Mouse (Mus musculus): ENCODE results near the gene Bahcc1. TPM values are rescaled to one million over a fixed set of nuclear protein-coding genes. Genes with fewer than 3 reads are reported as not detected.

Bahcc1 gene
- polyA plus RNA-seq, 1 experiment = 10.1 TPM

DNA sequence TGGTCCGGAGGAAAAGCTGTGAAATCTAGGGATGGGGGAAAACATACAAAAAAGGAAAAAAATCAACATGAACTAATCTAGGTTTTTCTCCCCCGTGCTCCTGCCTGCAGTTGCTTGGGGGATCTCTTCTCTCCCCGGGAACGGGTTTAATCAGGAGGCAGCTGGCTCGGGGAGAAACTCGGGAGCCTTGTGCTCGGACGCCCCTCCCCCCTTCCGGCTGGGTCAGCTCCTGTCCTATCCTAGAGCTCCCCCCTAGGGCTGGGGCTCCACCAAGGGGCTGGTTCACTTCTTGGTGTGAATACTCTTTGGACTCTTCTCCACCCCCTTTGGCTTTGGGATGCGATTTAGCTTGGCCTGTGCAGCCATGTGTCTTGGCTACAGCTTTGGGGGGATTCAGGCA is 7.5 kb downstream of the Bahcc1 start:
- H3K4me1 ChIP-seq (ENCODE audit: control insufficient read depth, insufficient read depth, low read length) = peaks cover 6% of the 10 kb centered on the region; the same call in 1 of the 2 replicates
- H3K27ac ChIP-seq (ENCODE audit: insufficient read depth, low read length) = 0 out of 2 replicates have a peak overlapping the region, but pooled peaks have one; percentile 48
- TF ChIP-seq CTCF (IDR thresholded peaks at IDR 0.05; ENCODE audit: extremely low read depth, insufficient read depth, low read length) (no peak), POLR2A (IDR thresholded peaks at IDR 0.05; ENCODE audit: extremely low read depth, insufficient read depth, low read length) (0 out of 2 replicates have a peak, but pooled peaks have one; percentile 37)
- peak overlapping the region; percentile 33 for H3K4me3 ChIP-seq (ENCODE audit: insufficient read depth, low read length)

DNA sequence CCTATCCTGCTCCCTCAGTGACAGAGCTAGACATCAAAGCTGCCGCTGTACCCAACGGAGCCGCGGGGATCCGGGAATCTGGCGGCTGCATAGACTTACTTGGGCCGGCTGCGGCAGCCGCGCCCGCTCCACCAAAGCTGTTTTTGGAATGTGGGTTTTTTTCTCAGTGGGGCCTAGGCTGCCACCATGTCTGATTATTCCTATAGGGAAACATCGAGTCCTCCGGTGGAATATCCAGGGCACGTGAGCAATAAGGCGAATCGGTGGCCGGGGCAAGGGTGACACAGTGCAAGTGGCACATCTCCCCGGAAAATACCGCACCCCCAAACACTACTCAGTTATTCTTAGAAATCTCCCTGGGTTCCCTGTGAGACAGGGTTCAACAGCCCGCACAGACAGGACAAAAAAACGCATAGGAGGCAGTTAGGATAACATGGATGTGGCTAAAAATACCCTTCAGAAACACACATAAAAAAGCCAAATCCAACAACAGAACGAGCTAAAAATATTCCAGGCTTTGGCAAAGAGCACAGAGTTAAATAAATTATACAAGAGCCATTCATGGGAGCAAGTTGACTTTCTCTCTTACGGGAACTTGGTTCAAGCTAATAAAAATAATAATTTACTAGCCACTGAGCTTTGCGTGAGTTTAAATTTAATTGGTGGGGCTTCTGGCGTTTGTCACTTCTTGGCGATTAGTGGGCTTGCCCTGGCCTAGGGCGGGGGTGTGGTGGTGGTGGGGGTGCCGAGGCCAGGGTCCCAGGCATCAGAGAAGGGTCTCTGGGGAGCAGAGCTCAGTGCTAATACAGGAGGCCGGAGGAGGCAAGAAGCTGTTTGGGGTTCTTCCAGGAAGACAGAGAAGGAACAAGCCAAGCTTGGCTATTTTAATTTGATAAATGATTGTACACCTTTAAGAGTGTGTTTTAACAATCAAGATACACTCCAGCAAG is 8.5 kb downstream of the Bahcc1 start:
- peaks cover 6% of the 10 kb centered on the region; the same call in 1 of the 2 replicates for H3K4me1 ChIP-seq (ENCODE audit: control insufficient read depth, insufficient read depth, low read length)
- no peak overlapping the region for H3K27ac ChIP-seq (ENCODE audit: insufficient read depth, low read length)
- TF ChIP-seq POLR2A (IDR thresholded peaks at IDR 0.05; ENCODE audit: extremely low read depth, insufficient read depth, low read length) = no peak
- no peak for TF ChIP-seq CTCF (IDR thresholded peaks at IDR 0.05; ENCODE audit: extremely low read depth, insufficient read depth, low read length)
- peak overlapping the region; percentile 8 for H3K4me3 ChIP-seq (ENCODE audit: insufficient read depth, low read length)

DNA sequence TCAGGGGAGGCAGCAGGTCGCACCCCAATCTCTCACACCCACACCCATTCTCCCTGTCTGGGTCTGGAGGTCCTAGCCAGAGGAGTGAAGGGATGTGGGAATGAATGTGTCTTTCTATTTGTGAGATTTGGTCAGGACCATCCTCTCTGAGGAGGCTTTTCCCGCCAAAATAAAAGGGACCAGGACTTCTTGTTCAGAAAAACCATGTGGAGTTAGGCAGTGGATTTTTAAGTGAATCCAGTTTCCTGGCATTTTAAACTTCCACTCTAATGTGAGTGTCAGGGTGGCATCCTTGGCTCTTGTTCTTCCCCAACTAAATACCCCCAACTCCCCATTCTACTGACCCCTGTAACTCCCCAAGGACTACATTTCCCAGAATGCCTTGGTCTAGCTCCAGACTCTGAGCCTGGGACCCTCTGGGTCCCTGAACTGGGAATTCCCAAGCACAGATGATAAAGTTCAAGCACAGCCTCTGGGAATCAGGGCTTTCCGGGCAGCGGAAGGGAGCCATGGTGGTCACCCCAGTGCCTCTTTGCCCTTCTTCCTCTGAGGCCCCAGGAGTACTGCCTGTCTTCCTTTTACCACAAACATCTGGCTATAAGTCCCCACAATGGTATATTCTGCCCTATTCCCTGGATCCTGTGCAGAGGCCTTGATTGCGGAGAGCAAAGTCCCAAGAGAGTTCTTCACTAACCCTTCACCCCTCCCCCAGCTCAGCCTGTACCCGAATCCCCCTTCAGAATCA is 9.4 kb downstream of the Bahcc1 start:
- Histone ChIP-seq H3K4me3 (ENCODE audit: insufficient read depth, low read length) (no peak overlapping the region), H3K27ac (ENCODE audit: insufficient read depth, low read length) (no peak overlapping the region), H3K4me1 (ENCODE audit: control insufficient read depth, insufficient read depth, low read length) (peaks cover 6% of the 10 kb centered on the region; the same call in 1 of the 2 replicates)
- no peak for TF ChIP-seq POLR2A (IDR thresholded peaks at IDR 0.05; ENCODE audit: extremely low read depth, insufficient read depth, low read length)
- no peak for TF ChIP-seq CTCF (IDR thresholded peaks at IDR 0.05; ENCODE audit: extremely low read depth, insufficient read depth, low read length)

DNA sequence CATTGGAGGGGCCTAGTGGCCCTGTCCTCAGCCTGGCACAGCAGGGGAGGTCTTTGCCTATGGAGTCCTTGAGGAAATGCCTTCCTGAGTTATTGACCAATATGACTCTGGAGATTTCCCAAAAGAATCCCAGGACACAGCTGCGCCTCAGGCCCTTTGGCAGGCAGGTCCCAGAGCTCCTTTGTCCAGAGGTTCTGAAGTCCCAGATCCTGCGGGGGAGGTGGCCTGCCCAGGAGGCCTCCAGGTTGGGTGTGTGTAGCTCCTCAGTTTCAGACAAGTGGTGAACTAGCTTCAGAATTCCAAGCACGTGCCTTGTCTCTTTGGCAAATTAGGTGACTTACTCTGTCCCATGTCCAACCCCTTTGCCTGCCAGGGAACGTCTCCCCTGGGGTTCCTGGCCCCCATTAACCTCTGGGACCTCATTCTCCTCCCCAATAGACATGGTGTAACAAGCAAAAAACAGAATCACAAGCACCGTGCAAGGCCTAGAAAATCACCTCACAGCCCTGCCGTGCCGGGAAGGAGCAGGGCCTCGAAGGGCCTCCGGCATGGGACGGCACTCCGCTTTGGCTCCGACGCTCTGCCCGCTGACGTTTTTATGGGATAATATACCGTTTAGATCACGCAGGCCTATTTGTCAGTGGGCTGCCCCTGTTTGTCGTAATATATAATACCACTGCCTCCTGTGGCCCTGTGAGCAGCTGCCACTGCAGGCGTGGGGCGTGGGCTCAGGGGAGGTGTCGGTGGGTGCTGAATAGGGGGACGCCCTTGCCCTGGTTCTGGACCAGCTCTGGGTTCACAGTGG is 10.2 kb downstream of the Bahcc1 start:
- H3K4me3 ChIP-seq (ENCODE audit: insufficient read depth, low read length) = no peak overlapping the region
- TF ChIP-seq CTCF (IDR thresholded peaks at IDR 0.05; ENCODE audit: extremely low read depth, insufficient read depth, low read length) (no peak), POLR2A (IDR thresholded peaks at IDR 0.05; ENCODE audit: extremely low read depth, insufficient read depth, low read length) (no peak)
- no peak overlapping the region for H3K27ac ChIP-seq (ENCODE audit: insufficient read depth, low read length)
- H3K4me1 ChIP-seq (ENCODE audit: control insufficient read depth, insufficient read depth, low read length) = peaks cover 6% of the 10 kb centered on the region; the same call in 1 of the 2 replicates

DNA sequence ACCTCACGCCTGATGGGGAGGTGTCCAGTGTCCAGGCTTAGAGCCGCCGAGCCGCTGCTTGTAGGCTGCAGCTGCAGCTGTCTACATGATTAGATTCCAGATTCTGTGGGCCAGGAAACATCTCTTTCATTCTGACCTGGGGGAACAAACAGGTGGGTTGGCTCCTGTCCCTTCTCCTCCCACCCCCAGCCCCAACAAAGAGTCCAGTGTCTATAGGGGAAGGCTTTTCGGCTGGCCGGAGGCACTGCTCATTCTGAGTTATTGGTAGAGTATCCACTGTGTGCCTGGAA is 10.7 kb downstream of the Bahcc1 start:
- TF ChIP-seq POLR2A (IDR thresholded peaks at IDR 0.05; ENCODE audit: extremely low read depth, insufficient read depth, low read length) = no peak
- no peak for TF ChIP-seq CTCF (IDR thresholded peaks at IDR 0.05; ENCODE audit: extremely low read depth, insufficient read depth, low read length)
- Histone ChIP-seq H3K4me3 (ENCODE audit: insufficient read depth, low read length) (no peak overlapping the region), H3K4me1 (ENCODE audit: control insufficient read depth, insufficient read depth, low read length) (peaks cover 6% of the 10 kb centered on the region; the same call in 1 of the 2 replicates), H3K27ac (ENCODE audit: insufficient read depth, low read length) (no peak overlapping the region)

DNA sequence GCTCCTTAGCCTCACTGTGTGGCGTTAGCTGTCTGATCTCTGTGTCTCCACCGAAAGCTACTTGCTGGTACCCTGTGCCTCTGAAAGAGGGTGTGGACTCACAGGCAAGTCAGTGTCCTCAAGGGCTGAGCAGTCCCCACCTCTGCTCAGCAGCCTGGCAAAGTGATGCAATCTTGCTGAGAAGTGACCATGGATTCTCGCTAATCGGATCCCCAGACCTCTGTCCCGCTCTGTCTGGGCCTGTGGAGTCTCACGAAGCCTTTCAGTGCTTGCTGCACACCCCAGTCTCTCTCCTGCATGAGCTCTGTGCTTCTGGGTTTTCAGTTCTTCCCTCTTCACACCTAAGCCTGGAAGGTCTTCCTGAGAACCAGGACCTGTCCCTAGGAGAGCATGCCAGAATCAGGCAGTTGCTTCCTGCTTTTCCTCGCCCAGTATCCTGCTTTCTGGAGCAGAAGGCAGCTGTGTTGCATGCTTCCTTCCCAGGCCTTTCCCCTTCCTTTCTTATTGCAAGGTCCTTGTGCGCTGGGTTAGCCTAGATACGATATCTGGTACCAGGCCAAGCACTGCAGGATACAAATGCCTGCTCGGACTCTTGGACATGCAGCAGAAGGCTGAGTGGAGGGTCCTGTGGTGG is 15.5 kb downstream of the Bahcc1 start:
- Histone ChIP-seq H3K27ac (ENCODE audit: insufficient read depth, low read length) (no peak overlapping the region), H3K4me3 (ENCODE audit: insufficient read depth, low read length) (no peak overlapping the region), H3K4me1 (ENCODE audit: control insufficient read depth, insufficient read depth, low read length) (no peaks in the 10 kb centered on the region)
- TF ChIP-seq POLR2A (IDR thresholded peaks at IDR 0.05; ENCODE audit: extremely low read depth, insufficient read depth, low read length) (no peak), CTCF (IDR thresholded peaks at IDR 0.05; ENCODE audit: extremely low read depth, insufficient read depth, low read length) (no peak)

DNA sequence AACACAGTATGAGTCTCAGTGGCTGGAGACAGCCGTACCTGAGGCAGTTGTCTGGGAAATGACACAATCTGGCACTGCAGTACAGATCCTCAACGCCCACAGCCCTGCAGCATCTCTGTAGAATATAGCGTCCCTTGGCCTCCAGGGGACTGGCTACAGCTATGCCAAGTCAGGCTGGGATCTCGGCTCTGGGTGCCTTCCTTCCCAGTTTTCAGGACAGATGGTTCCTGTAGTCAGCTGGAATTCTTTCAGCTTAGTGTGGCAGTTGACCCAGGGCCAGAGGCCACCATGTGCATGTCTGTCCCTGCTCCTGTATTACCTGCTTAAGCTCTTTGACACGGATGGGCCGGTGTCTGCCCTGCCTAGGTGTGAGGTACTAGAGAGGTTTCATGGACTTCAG is 16.2 kb downstream of the Bahcc1 start:
- H3K27ac ChIP-seq (ENCODE audit: insufficient read depth, low read length) = no peak overlapping the region
- H3K4me3 ChIP-seq (ENCODE audit: insufficient read depth, low read length) = no peak overlapping the region
- no peak for TF ChIP-seq POLR2A (IDR thresholded peaks at IDR 0.05; ENCODE audit: extremely low read depth, insufficient read depth, low read length)
- no peak for TF ChIP-seq CTCF (IDR thresholded peaks at IDR 0.05; ENCODE audit: extremely low read depth, insufficient read depth, low read length)
- no peaks in the 10 kb centered on the region for H3K4me1 ChIP-seq (ENCODE audit: control insufficient read depth, insufficient read depth, low read length)

DNA sequence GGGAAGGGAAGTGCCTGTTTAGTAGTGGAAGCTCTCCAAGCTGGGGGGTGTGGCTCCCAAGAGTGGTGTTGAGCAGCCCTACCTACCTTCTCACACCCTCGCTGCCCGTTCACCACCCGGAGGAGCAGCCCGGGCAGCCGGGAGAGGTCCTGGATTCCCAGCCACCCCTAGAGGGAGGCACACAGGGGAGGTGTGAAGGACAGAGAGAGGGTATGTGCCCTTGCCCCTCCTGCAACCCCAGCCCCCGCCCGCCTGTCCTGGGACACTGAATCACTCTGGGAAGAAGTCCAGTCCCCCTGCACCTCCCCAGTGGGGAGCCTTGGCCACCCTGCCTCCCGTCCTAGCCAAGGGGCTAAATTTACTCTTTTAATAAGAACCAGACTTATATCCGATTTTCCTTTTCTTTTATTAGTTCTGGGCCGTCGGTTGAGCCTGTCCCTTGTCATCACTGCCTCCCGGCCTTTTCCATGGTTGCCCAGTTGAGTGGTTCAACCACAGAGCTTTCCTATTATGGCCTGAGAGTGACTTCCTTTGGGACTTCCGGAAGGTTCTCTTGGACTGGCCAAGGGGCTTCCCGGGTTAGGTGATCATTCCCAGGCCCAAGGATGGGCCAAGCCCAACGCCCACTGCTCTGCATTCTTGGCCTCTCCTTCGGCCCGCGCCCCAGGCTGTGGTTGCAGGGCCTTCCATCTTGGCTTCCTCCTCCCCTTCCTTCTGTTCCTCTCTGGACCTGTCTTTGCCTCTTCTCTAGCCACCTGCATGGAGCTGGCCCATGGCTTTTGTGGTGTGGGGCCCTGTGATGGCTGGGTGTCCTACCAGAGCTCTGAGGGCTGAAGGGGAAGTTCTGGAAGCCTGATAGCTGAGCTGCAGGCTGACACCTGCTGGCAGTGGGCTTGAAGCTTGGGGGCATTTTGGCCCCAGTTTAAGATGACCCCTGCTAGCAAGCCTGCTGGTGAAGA is 18.5 kb downstream of the Bahcc1 start:
- Histone ChIP-seq H3K4me3 (ENCODE audit: insufficient read depth, low read length) (no peak overlapping the region), H3K4me1 (ENCODE audit: control insufficient read depth, insufficient read depth, low read length) (0 out of 2 replicates have a peak, but pooled peaks cover 2% of the 10 kb centered on the region), H3K27ac (ENCODE audit: insufficient read depth, low read length) (no peak overlapping the region)
- TF ChIP-seq CTCF (IDR thresholded peaks at IDR 0.05; ENCODE audit: extremely low read depth, insufficient read depth, low read length) = no peak
- TF ChIP-seq POLR2A (IDR thresholded peaks at IDR 0.05; ENCODE audit: extremely low read depth, insufficient read depth, low read length) = no peak

Data from cortical plate, adult 2 months (tissue).